Comparison of ENCODE assay signal across 32 mouse cellular contexts in genomic region chr2:52560266-52560665, GRCm38 (mm10).
"Had no signal": no experiment of that assay in that cellular context is flagged by ENCODE, and none has a peak within 500 bp of the region (broad histone marks: within the 10 kb centered on the region; RNA-seq: fewer than 3 reads in every experiment).

No protein-coding gene starts in this region.

- H3K9ac ChIP-seq: limb, embryonic 12.5 days; limb, embryonic 13.5 days; limb, embryonic 15.5 days; liver, embryonic 12.5 days; liver, embryonic 13.5 days; liver, embryonic 14.5 days; liver, embryonic 15.5 days; liver, postnatal 0 days; lung, embryonic 14.5 days; lung, embryonic 15.5 days; midbrain, embryonic 12.5 days; midbrain, embryonic 13.5 days; midbrain, embryonic 15.5 days; neural tube, embryonic 12.5 days had no signal

- H3K27ac ChIP-seq: limb, embryonic 10.5 days; limb, embryonic 12.5 days; limb, embryonic 13.5 days; limb, embryonic 15.5 days; liver, embryonic 12.5 days; liver, embryonic 13.5 days; liver, embryonic 14.5 days; liver, embryonic 15.5 days; lung, embryonic 15.5 days; macrophage; midbrain, embryonic 10.5 days; midbrain, embryonic 12.5 days; midbrain, embryonic 13.5 days; midbrain, embryonic 15.5 days; neural tube, embryonic 12.5 days had no signal

- H3K4me3 ChIP-seq: limb, embryonic 10.5 days; limb, embryonic 12.5 days; limb, embryonic 13.5 days; limb, embryonic 15.5 days; liver, embryonic 12.5 days; liver, embryonic 13.5 days; liver, embryonic 15.5 days; lung, embryonic 15.5 days; megakaryocyte, embryonic 14.5 days; midbrain, embryonic 10.5 days; midbrain, embryonic 12.5 days; midbrain, embryonic 13.5 days; midbrain, embryonic 15.5 days; myocyte; neural tube, embryonic 12.5 days had no signal

- H3K36me3 ChIP-seq: limb, embryonic 10.5 days; limb, embryonic 12.5 days; limb, embryonic 13.5 days; limb, embryonic 15.5 days; liver, embryonic 12.5 days; liver, embryonic 13.5 days; liver, embryonic 15.5 days; lung, embryonic 15.5 days; midbrain, embryonic 10.5 days; midbrain, embryonic 12.5 days; midbrain, embryonic 13.5 days; midbrain, embryonic 15.5 days; neural tube, embryonic 12.5 days had no signal

- H3K4me1 ChIP-seq: limb, embryonic 10.5 days; limb, embryonic 12.5 days; limb, embryonic 13.5 days; limb, embryonic 15.5 days; lung, embryonic 15.5 days; megakaryocyte, embryonic 14.5 days had no signal

- H3K4me2 ChIP-seq: limb, embryonic 12.5 days; limb, embryonic 13.5 days; limb, embryonic 15.5 days; liver, embryonic 11.5 days; liver, embryonic 12.5 days; liver, embryonic 13.5 days; liver, embryonic 15.5 days; lung, embryonic 14.5 days; lung, embryonic 15.5 days; midbrain, embryonic 11.5 days; midbrain, embryonic 12.5 days; midbrain, embryonic 13.5 days; midbrain, embryonic 15.5 days; neural tube, embryonic 12.5 days had no signal

- ATAC-seq: liver, embryonic 12.5 days; liver, postnatal 0 days; lung, postnatal 0 days; midbrain, embryonic 13.5 days; midbrain, embryonic 15.5 days; midbrain, embryonic 16.5 days had no signal

- DNase-seq: left cerebral cortex, postnatal 4 days; liver; liver, embryonic 13.5 days; liver, postnatal 0 days; lung, adult 18-20 months; lung, adult 2 months; lung, embryonic 14.5 days; lung, postnatal 10 days; lung, postnatal 14 days; lung, postnatal 36 days; lung, postnatal 4 days; midbrain, embryonic 14.5 days had no signal

- H3K9me3 ChIP-seq: limb, embryonic 10.5 days; limb, embryonic 12.5 days; limb, embryonic 13.5 days; limb, embryonic 15.5 days; liver, embryonic 12.5 days; liver, embryonic 13.5 days; liver, embryonic 15.5 days; lung, embryonic 15.5 days; midbrain, embryonic 10.5 days; midbrain, embryonic 12.5 days; midbrain, embryonic 13.5 days; midbrain, embryonic 15.5 days; neural tube, embryonic 12.5 days had no signal

- H3K27me3 ChIP-seq: limb, embryonic 12.5 days; limb, embryonic 13.5 days; limb, embryonic 15.5 days; liver, embryonic 13.5 days; liver, embryonic 15.5 days; lung, embryonic 15.5 days; midbrain, embryonic 12.5 days; midbrain, embryonic 13.5 days; midbrain, embryonic 15.5 days; neural tube, embryonic 12.5 days had no signal
